Mouse (Mus musculus): Measurements from ENCODE around the gene Ebf4. TPM values are rescaled to one million over a fixed set of nuclear protein-coding genes. Genes with fewer than 3 reads are reported as not detected.

The Ebf4 gene
- polyA plus RNA-seq, 1 experiment from 2014 or later = 0.79 TPM

GRCm38 (mm10) chr2:130303014-130303413 lies 8.0 kb downstream of the Ebf4 start:
- no peak for DNase-seq (ENCODE audit: extremely low spot score, low spot score)
- 45% methylated on average over 4 of the region's 4 CpGs for whole genome bisulfite sequencing
- peaks cover 48% of the 10 kb centered on the region for H3K36me3 ChIP-seq (replicated peaks)
- H3K27me3 ChIP-seq (ENCODE audit: poor library complexity, severe bottlenecking) = peaks cover 5% of the 10 kb centered on the region
- H3K9me3 ChIP-seq = no peaks in the 10 kb centered on the region
- no peak overlapping the region for H3K4me3 ChIP-seq
- H3K27ac ChIP-seq = no peak overlapping the region
- 0 out of 2 replicates have a peak, but pooled peaks cover 7% of the 10 kb centered on the region for H3K4me1 ChIP-seq

- WGBS = 76% methylated on average over 1 of the region's 1 CpGs
- Histone ChIP-seq H3K27ac (no peak overlapping the region), H3K4me3 (no peak overlapping the region), H3K4me1 (no peaks in the 10 kb centered on the region), H3K36me3 (replicated peaks) (no peaks in the 10 kb centered on the region), H3K27me3 (ENCODE audit: poor library complexity, severe bottlenecking) (no peaks in the 10 kb centered on the region), H3K9me3 (no peaks in the 10 kb centered on the region)
- no peak for DNase-seq (ENCODE audit: extremely low spot score, low spot score)
Observed at GRCm38 (mm10) chr2:130327057-130327456, 32.1 kb downstream of the Ebf4 start.

- H3K27me3 ChIP-seq (ENCODE audit: poor library complexity, severe bottlenecking) = no peaks in the 10 kb centered on the region
- DNase-seq (ENCODE audit: extremely low spot score, low spot score) = no peak
- H3K36me3 ChIP-seq (replicated peaks) = no peaks in the 10 kb centered on the region
- no peaks in the 10 kb centered on the region for H3K4me1 ChIP-seq
- no peaks in the 10 kb centered on the region for H3K9me3 ChIP-seq
- 87% methylated on average over 2 of the region's 2 CpGs for WGBS
- H3K4me3 ChIP-seq = no peak overlapping the region
- no peak overlapping the region for H3K27ac ChIP-seq
Observed at GRCm38 (mm10) chr2:130329502-130329901, 34.5 kb downstream of the Ebf4 start.

- H3K4me1 ChIP-seq = no peaks in the 10 kb centered on the region
- no peak for DNase-seq (ENCODE audit: extremely low spot score, low spot score)
- no peaks in the 10 kb centered on the region for H3K27me3 ChIP-seq (ENCODE audit: poor library complexity, severe bottlenecking)
- 87% methylated on average over 6 of the region's 6 CpGs for WGBS
- no peaks in the 10 kb centered on the region for H3K36me3 ChIP-seq (replicated peaks)
- no peak overlapping the region for H3K27ac ChIP-seq
- no peaks in the 10 kb centered on the region for H3K9me3 ChIP-seq
- H3K4me3 ChIP-seq = no peak overlapping the region
Observed at GRCm38 (mm10) chr2:130335112-130335511, 40.1 kb downstream of the Ebf4 start.

GRCm38 (mm10) chr2:130340464-130341219 lies 45.7 kb downstream of the Ebf4 start:
- H3K27ac ChIP-seq = no peak overlapping the region
- no peak overlapping the region for H3K4me3 ChIP-seq
- 90% methylated on average over 8 of the region's 8 CpGs for WGBS
- no peaks in the 10 kb centered on the region for H3K36me3 ChIP-seq (replicated peaks)
- no peaks in the 10 kb centered on the region for H3K27me3 ChIP-seq (ENCODE audit: poor library complexity, severe bottlenecking)
- DNase-seq (ENCODE audit: extremely low spot score, low spot score) = no peak
- no peaks in the 10 kb centered on the region for H3K9me3 ChIP-seq
- H3K4me1 ChIP-seq = no peaks in the 10 kb centered on the region

- Histone ChIP-seq H3K27me3 (ENCODE audit: poor library complexity, severe bottlenecking) (no peaks in the 10 kb centered on the region), H3K4me1 (no peaks in the 10 kb centered on the region), H3K27ac (no peak overlapping the region), H3K9me3 (no peaks in the 10 kb centered on the region), H3K36me3 (replicated peaks) (no peaks in the 10 kb centered on the region), H3K4me3 (no peak overlapping the region)
- 94% methylated on average over 7 of the region's 7 CpGs for WGBS
- DNase-seq (ENCODE audit: extremely low spot score, low spot score) = no peak
Observed at GRCm38 (mm10) chr2:130341220-130341580, 46.2 kb downstream of the Ebf4 start.

GRCm38 (mm10) chr2:130350376-130350775 lies 55.4 kb downstream of the Ebf4 start:
- 92% methylated on average over 3 of the region's 3 CpGs for WGBS
- Histone ChIP-seq H3K4me1 (peaks cover 7% of the 10 kb centered on the region; the same call in 1 of the 2 replicates), H3K9me3 (no peaks in the 10 kb centered on the region)

GRCm38 (mm10) chr2:130351758-130352339 lies 56.9 kb downstream of the Ebf4 start:
- no peaks in the 10 kb centered on the region; the same call in 1 of the 2 replicates for H3K27me3 ChIP-seq (ENCODE audit: poor library complexity, severe bottlenecking)
- no peak overlapping the region for H3K4me3 ChIP-seq
- no peaks in the 10 kb centered on the region for H3K9me3 ChIP-seq
- DNase-seq (ENCODE audit: extremely low spot score, low spot score) = no peak
- no peak overlapping the region for H3K27ac ChIP-seq
- H3K36me3 ChIP-seq (replicated peaks) = no peaks in the 10 kb centered on the region
- peaks cover 7% of the 10 kb centered on the region; the same call in 1 of the 2 replicates for H3K4me1 ChIP-seq
- 44% methylated on average over 5 of the region's 5 CpGs for WGBS

More at GRCm38 (mm10) chr2:130350376-130350775, 55.4 kb downstream of the Ebf4 start:
- DNase-seq (ENCODE audit: extremely low spot score, low spot score) = no peak
- Histone ChIP-seq H3K27me3 (ENCODE audit: poor library complexity, severe bottlenecking) (no peaks in the 10 kb centered on the region; the same call in 1 of the 2 replicates), H3K36me3 (replicated peaks) (no peaks in the 10 kb centered on the region), H3K27ac (no peak overlapping the region), H3K4me3 (no peak overlapping the region)

GRCm38 (mm10) chr2:130353411-130353810 lies 58.4 kb downstream of the Ebf4 start:
- H3K9me3 ChIP-seq = no peaks in the 10 kb centered on the region
- 94% methylated on average over 8 of the region's 8 CpGs for WGBS
- no peak for DNase-seq (ENCODE audit: extremely low spot score, low spot score)
- no peak overlapping the region for H3K4me3 ChIP-seq
- H3K27me3 ChIP-seq (ENCODE audit: poor library complexity, severe bottlenecking) = peaks cover 7% of the 10 kb centered on the region
- peaks cover 7% of the 10 kb centered on the region; the same call in 1 of the 2 replicates for H3K4me1 ChIP-seq
- no peak overlapping the region for H3K27ac ChIP-seq
- no peaks in the 10 kb centered on the region for H3K36me3 ChIP-seq (replicated peaks)

- Histone ChIP-seq H3K27me3 (ENCODE audit: poor library complexity, severe bottlenecking) (peaks cover 11% of the 10 kb centered on the region), H3K27ac (no peak overlapping the region), H3K4me3 (no peak overlapping the region), H3K4me1 (peaks cover 9% of the 10 kb centered on the region; the same call in 1 of the 2 replicates), H3K9me3 (no peaks in the 10 kb centered on the region), H3K36me3 (replicated peaks) (no peaks in the 10 kb centered on the region)
- 76% methylated on average over 3 of the region's 3 CpGs for WGBS
- DNase-seq (ENCODE audit: extremely low spot score, low spot score) = no peak
Observed at GRCm38 (mm10) chr2:130353889-130354288, 58.9 kb downstream of the Ebf4 start.

GRCm38 (mm10) chr2:130357551-130357950 lies 62.6 kb downstream of the Ebf4 start:
- H3K27me3 ChIP-seq (ENCODE audit: poor library complexity, severe bottlenecking) = peaks cover 48% of the 10 kb centered on the region
- no peaks in the 10 kb centered on the region for H3K36me3 ChIP-seq (replicated peaks)
- 94% methylated on average over 5 of the region's 5 CpGs for WGBS
- H3K9me3 ChIP-seq = no peaks in the 10 kb centered on the region
- DNase-seq (ENCODE audit: extremely low spot score, low spot score) = no peak
- H3K27ac ChIP-seq = no peak overlapping the region
- H3K4me3 ChIP-seq = no peak overlapping the region
- H3K4me1 ChIP-seq = peaks cover 14% of the 10 kb centered on the region

GRCm38 (mm10) chr2:130358852-130359251 lies 63.9 kb downstream of the Ebf4 start:
- no peak for DNase-seq (ENCODE audit: extremely low spot score, low spot score)
- Histone ChIP-seq H3K27ac (no peak overlapping the region), H3K27me3 (ENCODE audit: poor library complexity, severe bottlenecking) (peaks cover 61% of the 10 kb centered on the region), H3K9me3 (no peaks in the 10 kb centered on the region), H3K4me1 (peaks cover 14% of the 10 kb centered on the region), H3K4me3 (no peak overlapping the region), H3K36me3 (replicated peaks) (no peaks in the 10 kb centered on the region)
- 27% methylated on average over 5 of the region's 5 CpGs for WGBS

GRCm38 (mm10) chr2:130362511-130363026 lies 67.6 kb downstream of the Ebf4 start:
- Histone ChIP-seq H3K4me3 (peak overlapping the region; percentile 30; the same call in 1 of the 2 replicates), H3K27me3 (ENCODE audit: poor library complexity, severe bottlenecking) (peaks cover 88% of the 10 kb centered on the region)
- WGBS = 5% methylated on average over 14 of the region's 14 CpGs

More at GRCm38 (mm10) chr2:130362511-130363026, 67.6 kb downstream of the Ebf4 start:
- Histone ChIP-seq H3K36me3 (replicated peaks) (no peaks in the 10 kb centered on the region), H3K9me3 (no peaks in the 10 kb centered on the region), H3K27ac (no peak overlapping the region), H3K4me1 (peaks cover 22% of the 10 kb centered on the region)
- DNase-seq (ENCODE audit: extremely low spot score, low spot score) = peak; percentile 64
